Mouse (Mus musculus): ENCODE measurements at regions not wholly inside any gene's neighbourhood (a gene's known extent, or its start where the extent isn't known, plus 50 kb on each side); places are given as distances from the start of the nearest gene placed in this dataset.

DNA sequence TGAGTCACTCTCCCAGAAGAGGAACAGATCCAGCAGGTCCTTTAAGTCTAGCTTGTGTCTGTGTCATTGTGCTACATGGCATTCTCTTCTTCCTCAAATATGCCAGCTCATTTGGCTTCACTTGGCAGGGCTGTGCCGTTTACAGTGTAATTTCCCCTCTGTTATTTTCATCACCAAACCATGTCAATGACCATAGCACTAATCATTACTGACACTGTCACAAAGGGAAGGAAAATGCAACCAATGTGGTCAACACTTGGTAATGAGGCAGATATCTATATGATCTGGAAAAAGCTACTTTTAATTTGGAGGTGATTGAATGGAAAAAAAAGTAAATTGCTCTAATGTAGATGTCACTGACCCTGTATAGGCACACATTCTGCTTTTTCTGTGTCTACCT is 724.8 kb downstream of the Gm9195 start:
- TF ChIP-seq CTCF (IDR thresholded peaks at IDR 0.05; ENCODE audit: low read depth, low read length) (no peak), POLR2AphosphoS5 (IDR thresholded peaks at IDR 0.05; ENCODE audit: insufficient replicate concordance, low read depth, low read length) (no peak), TAL1 (conservative IDR thresholded peaks at IDR 0.05; ENCODE audit: low read depth, low read length) (no peak), GATA1 (IDR thresholded peaks at IDR 0.05; ENCODE audit: borderline replicate concordance, low read length) (no peak)
